Mouse (Mus musculus) central nervous system, embryonic 11.5 days (tissue): ENCODE measurements around the gene Slc46a2. TPM values are rescaled to one million over a fixed set of nuclear protein-coding genes. Genes with fewer than 3 reads are reported as not detected.

Experiments used
- polyA plus RNA-seq: library from polyadenylated mRNA; depleted of rRNA; stranded (reverse); fragments of >200 nt; gene quantifications from 2 replicates; pipeline ENCODE4 v1.2.3, GENCODE M21; 2012; rRNA removed

The Slc46a2 gene
- polyA plus RNA-seq, result not detected in 2 replicates

DNA sequence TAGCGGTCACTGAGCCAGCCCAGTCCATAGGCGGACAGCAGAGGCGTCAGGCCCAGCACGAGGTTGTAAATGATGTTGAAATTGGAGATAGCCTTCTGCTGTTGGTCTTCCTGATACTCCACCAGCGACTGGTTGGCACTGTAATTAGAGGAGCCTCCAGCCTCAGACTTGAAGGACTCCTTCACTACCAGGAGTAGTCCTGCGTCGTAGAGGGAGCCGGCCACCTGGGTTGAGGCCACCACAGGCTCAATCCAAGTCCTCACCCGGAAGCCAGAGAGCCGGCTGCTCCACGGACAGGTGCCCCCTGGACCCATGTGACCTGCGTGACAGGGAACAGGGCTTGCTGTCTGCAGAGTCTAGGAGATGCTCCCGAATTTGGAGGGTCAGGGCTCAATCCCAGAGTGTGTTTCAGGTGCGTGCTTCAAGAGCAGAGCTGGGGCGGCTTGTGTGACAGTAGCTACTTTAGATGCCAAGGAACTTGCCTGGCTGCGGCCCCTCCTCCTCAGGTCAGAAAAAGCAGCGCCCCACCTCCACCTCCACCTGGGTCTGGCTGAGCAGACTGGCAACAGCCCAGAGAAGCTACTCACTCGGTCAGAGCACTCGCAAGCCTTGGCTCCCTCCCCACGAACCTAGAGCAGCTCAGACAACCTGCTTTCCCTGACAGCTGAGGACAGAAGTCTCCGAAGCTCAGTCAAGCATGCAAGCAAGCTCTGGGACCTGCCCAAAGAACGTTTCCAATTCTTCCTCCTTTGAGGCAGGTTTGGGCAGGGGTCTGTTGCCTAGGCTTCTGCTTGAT is at the start of gene Slc46a2:
Gene Slc46a2, minus strand, starts transcription at position 449 of the 796 bp plus-strand sequence.

DNA sequence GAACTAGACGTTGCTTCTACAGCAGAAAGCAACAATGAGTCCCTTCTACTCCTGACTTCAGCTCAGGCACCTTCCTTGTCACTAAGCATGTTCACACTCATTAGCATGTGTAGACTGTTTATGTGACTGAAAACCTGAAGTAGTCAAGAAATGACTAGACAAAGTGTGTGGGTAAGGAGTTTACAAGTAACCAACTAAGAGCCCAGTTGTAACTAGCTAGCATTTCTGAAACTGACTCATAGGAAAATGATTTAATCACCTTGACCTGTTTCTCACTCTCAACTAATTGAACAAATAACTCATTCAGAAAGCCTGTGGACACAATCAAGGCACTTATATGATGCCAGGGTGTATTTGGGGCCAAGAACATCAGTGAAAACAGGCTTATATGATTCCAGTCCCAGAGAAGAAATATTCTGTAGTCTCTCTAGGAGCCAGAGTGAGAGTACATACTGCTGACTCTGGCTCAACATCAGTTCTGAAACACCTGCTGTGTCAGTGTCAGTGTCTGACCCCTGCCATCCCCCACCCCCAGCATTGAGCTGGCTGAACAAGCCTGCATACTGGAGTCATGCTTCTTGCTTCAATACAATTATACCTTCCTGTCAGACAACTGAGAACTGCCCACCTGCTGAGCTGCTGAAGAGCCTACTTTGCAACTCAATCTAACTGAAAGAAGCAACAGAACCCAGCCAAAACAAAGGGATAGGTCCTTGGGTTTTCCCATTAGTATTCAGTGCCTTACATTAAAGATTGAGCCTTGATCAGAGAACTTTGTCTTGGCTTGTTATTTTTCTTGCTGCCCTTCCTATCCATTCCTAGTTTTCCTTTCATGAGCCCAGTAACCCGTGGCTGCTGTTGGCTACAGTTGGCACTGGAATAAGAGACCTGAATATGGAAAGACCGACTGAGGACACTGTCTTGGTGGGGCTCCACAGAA is 48.8 kb upstream of the Slc46a2 start, which contains the start of gene Mup6:
Gene Mup6, plus strand, starts transcription at position 890 of the 940 bp plus-strand sequence.

DNA sequence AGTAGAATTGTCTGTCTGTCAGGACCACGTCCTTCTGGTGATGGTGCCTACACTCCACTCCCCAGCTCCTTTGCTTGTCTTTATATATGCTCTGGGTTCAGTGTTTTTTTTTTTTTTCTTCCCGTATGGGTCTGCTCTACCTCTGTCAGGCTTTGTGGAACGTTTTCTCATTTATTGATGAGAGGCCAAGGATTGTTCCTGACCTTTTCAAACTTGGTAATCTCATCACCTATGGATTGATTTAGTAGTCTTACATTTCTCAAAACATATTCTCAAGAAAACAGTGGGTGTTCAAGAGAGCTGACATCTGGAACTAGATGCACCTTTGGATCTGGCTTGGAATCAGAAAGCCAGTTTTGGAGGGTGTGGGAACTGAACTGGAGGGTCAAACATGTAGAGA is 45.8 kb upstream of the Slc46a2 start, which contains the start of gene Mup4:
Gene Mup4, minus strand, starts transcription at position 101 of the 400 bp plus-strand sequence.

Other genes with a start within 250 kb of the Slc46a2 start
- 34.3 and 39.9 TPM in 2 replicates for gene Inip, start 113.5 kb downstream of the Slc46a2 start, polyA plus RNA-seq
- gene Snx30, start 109.2 kb downstream of the Slc46a2 start, polyA plus RNA-seq, result 8.8 and 8.9 TPM in 2 replicates
- gene Mup4, start 45.7 kb upstream of the Slc46a2 start, polyA plus RNA-seq, result not detected in 2 replicates
- gene Mup6, start 49.2 kb upstream of the Slc46a2 start, polyA plus RNA-seq, result not detected in 2 replicates
- not detected in 2 replicates for gene Mup7, start 155.4 kb upstream of the Slc46a2 start, polyA plus RNA-seq
- not detected in 2 replicates for gene Mup2, start 239.2 kb upstream of the Slc46a2 start, polyA plus RNA-seq